Mouse (Mus musculus) testis, adult 2 months (tissue): Measurements from ENCODE around the gene Mettl14. TPM values are rescaled to one million over a fixed set of nuclear protein-coding genes. Genes with fewer than 3 reads are reported as not detected.
A peak's percentile ranks its signal among the peaks of the same experiment; 100 is the strongest.

Experiments used
- H3K27ac ChIP-seq: fragments of 200-500 bp; 2 replicates; pipeline ENCODE4 v1.5.1; 2012; ENCODE audit warnings: low read depth, low read length; ENCODE audit not compliant: control insufficient read depth, insufficient read depth
- H3K27me3 ChIP-seq: fragments of 200-500 bp; 2 replicates; pipeline ENCODE4 v1.6.1; 2012; ENCODE audit warnings: mild to moderate bottlenecking, low read length, moderate library complexity; ENCODE audit not compliant: control insufficient read depth, insufficient read depth
- H3K36me3 ChIP-seq: fragments of 200-500 bp; 2 replicates; pipeline ENCODE4 v1.6.1; 2012; ENCODE audit warnings: mild to moderate bottlenecking, low read length; ENCODE audit not compliant: control insufficient read depth, insufficient read depth
- H3K4me1 ChIP-seq: fragments of 200-500 bp; 2 replicates; pipeline ENCODE4 v1.6.1; 2012; ENCODE audit warnings: low read length; ENCODE audit not compliant: control insufficient read depth, insufficient read depth
- H3K4me3 ChIP-seq: fragments of 200-500 bp; 2 replicates; pipeline ENCODE4 v1.5.1; 2012; ENCODE audit warnings: low read depth, mild to moderate bottlenecking, low read length, moderate library complexity, mixed read lengths; ENCODE audit not compliant: control insufficient read depth
- CTCF ChIP-seq: fragments of 200-500 bp; IDR thresholded peaks from 2 replicates; pipeline ENCODE4 v1.5.1; 2012; ENCODE audit warnings: low read depth, mild to moderate bottlenecking, inconsistent platforms, low read length, moderate library complexity; ENCODE audit not compliant: control insufficient read depth, insufficient read depth, insufficient replicate concordance
- POLR2A ChIP-seq: fragments of 200-500 bp; IDR thresholded peaks from 2 replicates; pipeline ENCODE4 v1.6.1; 2012; ENCODE audit warnings: low read depth, mild to moderate bottlenecking, inconsistent platforms, low read length, moderate library complexity; ENCODE audit not compliant: control insufficient read depth
- polyA plus RNA-seq: library from polyadenylated mRNA; depleted of rRNA; stranded (reverse); fragments of >200 nt; gene quantifications from 2 replicates; pipeline ENCODE4 v1.2.3, GENCODE M21; 2012; rRNA removed

The Mettl14 gene
- polyA plus RNA-seq, 1 experiment, result 4.5 TPM

DNA sequence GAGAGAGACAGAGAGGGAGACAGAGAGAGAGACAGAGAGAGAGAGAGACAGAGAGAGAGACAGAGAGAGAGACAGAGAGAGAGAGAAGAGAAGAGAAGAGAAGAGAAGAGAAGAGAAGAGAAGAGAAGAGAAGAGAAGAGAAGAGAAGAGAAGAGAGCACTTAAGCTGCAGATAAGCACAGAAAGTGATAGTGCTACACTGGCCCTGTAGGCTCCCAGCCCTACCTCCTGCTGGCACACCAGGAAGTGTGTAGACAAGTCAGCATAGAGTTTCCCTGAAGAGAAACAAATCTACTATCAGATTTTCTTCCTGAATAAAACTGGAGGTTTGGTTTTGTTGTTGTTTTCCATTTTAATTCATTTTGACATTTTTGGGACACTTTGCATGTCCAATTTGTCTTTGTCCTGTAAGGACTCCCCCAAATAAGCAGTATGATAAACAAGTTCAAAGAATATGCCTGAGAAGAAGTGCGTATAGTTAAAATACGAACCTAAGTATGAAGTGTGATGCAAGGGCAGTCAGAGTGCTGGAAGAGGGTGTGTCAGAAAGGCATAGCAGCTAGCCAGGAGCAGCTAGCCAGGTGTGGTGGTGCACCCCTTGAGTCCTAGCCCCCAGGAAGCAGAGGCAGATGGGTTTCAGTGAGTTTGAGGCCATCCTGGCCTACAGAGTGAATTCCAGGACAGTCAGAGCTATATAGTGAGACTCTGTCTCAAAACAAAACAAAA lies 53.4 kb downstream of the Mettl14 start:
- Histone ChIP-seq H3K4me3 (no peak overlapping the region), H3K4me1 (no peaks in the 10 kb centered on the region), H3K27me3 (no peaks in the 10 kb centered on the region), H3K27ac (no peak overlapping the region), H3K36me3 (no peaks in the 10 kb centered on the region)
- TF ChIP-seq POLR2A, result no peak
- no peak for TF ChIP-seq CTCF

DNA sequence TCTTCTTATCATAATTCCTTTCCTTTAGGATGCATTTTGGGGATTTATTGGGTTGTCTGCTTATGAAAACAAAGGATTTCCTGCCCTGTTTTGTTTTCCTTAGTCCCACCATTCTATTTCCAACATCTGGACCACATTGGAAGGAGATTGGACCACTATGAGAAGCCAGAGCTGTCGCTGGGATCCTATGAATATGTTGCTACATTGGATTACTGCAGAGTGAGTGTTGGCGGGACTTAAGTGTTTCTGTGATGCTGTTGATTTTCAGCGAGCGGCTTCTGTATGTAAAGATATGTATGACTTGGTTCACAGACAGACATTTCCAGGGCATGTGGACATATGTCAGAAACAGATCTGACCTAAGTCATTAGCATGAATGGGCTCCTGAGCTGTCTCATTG lies 55.7 kb downstream of the Mettl14 start:
- Histone ChIP-seq H3K36me3 (no peaks in the 10 kb centered on the region), H3K4me3 (no peak overlapping the region), H3K27me3 (no peaks in the 10 kb centered on the region), H3K27ac (no peak overlapping the region), H3K4me1 (no peaks in the 10 kb centered on the region)
- no peak for TF ChIP-seq POLR2A
- TF ChIP-seq CTCF, result no peak

GRCm38 (mm10) chr3:123329251-123329650 lies 56.7 kb downstream of the Mettl14 start:
- H3K4me3 ChIP-seq, result no peak overlapping the region
- H3K4me1 ChIP-seq, result no peaks in the 10 kb centered on the region
- no peaks in the 10 kb centered on the region for H3K36me3 ChIP-seq
- no peak overlapping the region for H3K27ac ChIP-seq
- TF ChIP-seq CTCF, result no peak
- no peak for TF ChIP-seq POLR2A
- H3K27me3 ChIP-seq, result no peaks in the 10 kb centered on the region

DNA sequence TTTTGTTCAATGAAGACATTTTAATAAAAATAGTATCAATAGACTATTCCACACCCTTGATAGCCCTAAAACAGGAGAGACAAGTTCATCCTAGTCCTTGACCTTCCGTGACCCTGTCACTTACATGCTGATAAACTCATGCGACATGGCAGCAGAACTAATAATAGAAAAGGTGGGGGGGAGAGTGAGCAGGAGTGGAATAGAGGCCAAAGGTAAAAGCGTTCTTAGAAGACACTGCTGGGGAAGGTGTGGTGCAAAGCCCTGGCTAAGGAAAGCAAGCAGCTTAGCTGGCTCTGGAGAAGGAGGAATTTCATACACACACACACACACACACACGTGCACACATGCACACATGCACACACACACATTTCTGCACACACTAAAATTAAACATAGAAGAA lies 61.6 kb downstream of the Mettl14 start:
- no peak overlapping the region for H3K27ac ChIP-seq
- no peak overlapping the region for H3K4me3 ChIP-seq
- no peaks in the 10 kb centered on the region for H3K36me3 ChIP-seq
- no peaks in the 10 kb centered on the region for H3K27me3 ChIP-seq
- H3K4me1 ChIP-seq, result 0 out of 2 replicates have a peak, but pooled peaks cover 2% of the 10 kb centered on the region
- TF ChIP-seq CTCF (no peak), POLR2A (no peak)

- 0 out of 2 replicates have a peak, but pooled peaks cover 2% of the 10 kb centered on the region for H3K4me1 ChIP-seq
- H3K36me3 ChIP-seq, result no peaks in the 10 kb centered on the region
- H3K27ac ChIP-seq, result no peak overlapping the region
- H3K27me3 ChIP-seq, result no peaks in the 10 kb centered on the region
- TF ChIP-seq CTCF, result no peak
- TF ChIP-seq POLR2A, result no peak
- no peak overlapping the region for H3K4me3 ChIP-seq
These were observed 63.8 kb downstream of the Mettl14 start for GRCm38 (mm10) chr3:123322147-123322546.

- Histone ChIP-seq H3K4me3 (no peak overlapping the region), H3K27ac (no peak overlapping the region), H3K36me3 (no peaks in the 10 kb centered on the region), H3K27me3 (no peaks in the 10 kb centered on the region), H3K4me1 (0 out of 2 replicates have a peak, but pooled peaks cover 2% of the 10 kb centered on the region)
- TF ChIP-seq POLR2A (no peak), CTCF (no peak)
These were observed 64.3 kb downstream of the Mettl14 start for GRCm38 (mm10) chr3:123321612-123322011.

GRCm38 (mm10) chr3:123320341-123320740 lies 65.6 kb downstream of the Mettl14 start:
- H3K36me3 ChIP-seq, result no peaks in the 10 kb centered on the region
- H3K27ac ChIP-seq, result no peak overlapping the region
- H3K27me3 ChIP-seq, result no peaks in the 10 kb centered on the region
- TF ChIP-seq CTCF (no peak), POLR2A (no peak)
- H3K4me1 ChIP-seq, result 0 out of 2 replicates have a peak, but pooled peaks cover 2% of the 10 kb centered on the region
- H3K4me3 ChIP-seq, result peak overlapping the region; percentile 33

Other genes starting within 250 kb of the Mettl14 start
- 0.73 and 2.0 TPM in 2 replicates for gene Synpo2, start 150.0 kb downstream of the Mettl14 start, polyA plus RNA-seq
- gene Sec24d, start 118.7 kb downstream of the Mettl14 start, polyA plus RNA-seq, result 3.3 and 5.3 TPM in 2 replicates
- 0.31 and 0.43 TPM in 2 replicates for gene Prss12, start 60.8 kb upstream of the Mettl14 start, polyA plus RNA-seq